In the genomic region with DNA sequence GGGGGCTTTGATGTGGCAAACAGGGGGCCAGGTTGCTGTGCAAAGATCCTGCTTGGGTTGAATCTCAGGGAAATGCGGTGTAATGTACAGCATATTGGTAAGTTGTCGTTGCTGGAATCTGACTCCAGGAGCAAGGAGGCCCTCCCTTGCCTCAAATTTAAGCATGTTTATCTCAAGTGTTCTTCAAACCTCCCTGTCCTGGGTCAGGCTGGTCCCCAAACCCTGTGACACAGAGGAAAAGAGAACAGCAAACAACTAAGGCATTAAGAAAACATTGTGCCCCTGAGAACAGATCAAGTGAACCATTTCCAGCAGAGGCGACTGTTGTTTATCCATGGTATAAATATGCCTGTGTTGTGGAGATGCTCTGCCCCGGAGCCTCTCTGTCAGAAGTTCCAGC, we compare ENCODE assay signal across 24 mouse cellular contexts.
DNase-seq lines count a peak whose midpoint lies in the region; ATAC-seq and TF ChIP-seq lines count a peak whose summit lies in the region.
"Had no signal": no experiment of that assay in that cellular context is flagged by ENCODE, and none has a peak within 500 bp of the region (broad histone marks: within the 10 kb centered on the region; RNA-seq: fewer than 3 reads in every experiment).

No protein-coding gene starts in this region.

- H3K4me1 ChIP-seq in heart, embryonic 11.5 days (ENCODE audit: control insufficient read depth, insufficient read depth, low read length): no peaks in the 10 kb centered on the region; the same call in 1 of the 2 replicates
- no peaks in the 10 kb centered on the region for H3K4me1 ChIP-seq in lung, postnatal 0 days (ENCODE audit: insufficient read depth, low read depth, low read length)
- H3K4me1 ChIP-seq: embryonic facial prominence, embryonic 12.5 days had no signal

- no peak overlapping the region for H3K4me3 ChIP-seq in heart, embryonic 11.5 days (ENCODE audit: low read depth, low read length)
- H3K4me3 ChIP-seq in lung, postnatal 0 days (ENCODE audit: low read depth, low read length): no peak overlapping the region
- H3K4me3 ChIP-seq: embryonic facial prominence, embryonic 10.5 days; embryonic facial prominence, embryonic 12.5 days; forebrain, embryonic 13.5 days; forebrain, embryonic 15.5 days had no signal

- peak; percentile 64 for DNase-seq in heart, adult 11 months
- DNase-seq in lung, postnatal 0 days (ENCODE audit: low spot score): no peak
- no peak for DNase-seq in lung, adult 18-20 months
- DNase-seq in ovary, postnatal 36 days (ENCODE audit: low spot score): peak; percentile 14
- no peak for DNase-seq in ovary, postnatal 10 days (ENCODE audit: low spot score)
- DNase-seq: adrenal gland, adult 8-10 months; adrenal gland, postnatal 14 days; adrenal gland, postnatal 36 days; B cell, adult 2 months; cerebellum, adult 11-12 months; cerebellum, adult 2 months; cerebellum, adult 9-10 months; cerebellum, postnatal 10 days; cerebellum, postnatal 25 days had no signal

- no peak for TF ChIP-seq EP300 in lung, postnatal 0 days (IDR thresholded peaks at IDR 0.05)

- no peak for TF ChIP-seq CTCF in lung, postnatal 0 days (IDR thresholded peaks at IDR 0.05)

- H3K36me3 ChIP-seq in heart, embryonic 11.5 days (ENCODE audit: control insufficient read depth, insufficient read depth, low read length): no peaks in the 10 kb centered on the region
- H3K36me3 ChIP-seq in lung, postnatal 0 days (ENCODE audit: insufficient read depth, low read length): no peaks in the 10 kb centered on the region
- H3K36me3 ChIP-seq: embryonic facial prominence, embryonic 10.5 days; embryonic facial prominence, embryonic 12.5 days; forebrain, embryonic 15.5 days; G1E had no signal

- H3K27me3 ChIP-seq in heart, embryonic 11.5 days (ENCODE audit: control insufficient read depth, insufficient read depth, low read length): no peaks in the 10 kb centered on the region
- H3K27me3 ChIP-seq in lung, postnatal 0 days (replicated peaks; ENCODE audit: insufficient read depth, low read length): no peaks in the 10 kb centered on the region
- H3K27me3 ChIP-seq: CH12.LX; embryonic facial prominence, embryonic 12.5 days; forebrain, embryonic 13.5 days; forebrain, embryonic 15.5 days had no signal

- 69% methylated on average over 4 of the region's 4 CpGs for WGBS in heart, embryonic 11.5 days (ENCODE audit: insufficient replicate concordance)
- WGBS in lung, postnatal 0 days: 47% methylated on average over 4 of the region's 4 CpGs

- no peak overlapping the region for H3K27ac ChIP-seq in heart, embryonic 11.5 days (ENCODE audit: low read depth, low read length)
- H3K27ac ChIP-seq in lung, postnatal 0 days (ENCODE audit: low read length): no peak overlapping the region
- H3K27ac ChIP-seq: embryonic facial prominence, embryonic 10.5 days; embryonic facial prominence, embryonic 12.5 days; forebrain, embryonic 13.5 days; forebrain, embryonic 15.5 days had no signal

- no peaks in the 10 kb centered on the region for H3K9me3 ChIP-seq in heart, embryonic 11.5 days (replicated peaks; ENCODE audit: control insufficient read depth, low read length)
- H3K9me3 ChIP-seq in lung, postnatal 0 days (ENCODE audit: low read length): no peaks in the 10 kb centered on the region
- H3K9me3 ChIP-seq: embryonic facial prominence, embryonic 10.5 days; embryonic facial prominence, embryonic 12.5 days; forebrain, embryonic 13.5 days; forebrain, embryonic 15.5 days; G1E had no signal

- no peak overlapping the region for H3K4me2 ChIP-seq in heart, embryonic 11.5 days
- H3K4me2 ChIP-seq in lung, postnatal 0 days (replicated peaks; ENCODE audit: low read depth, low read length): no peak overlapping the region
- H3K4me2 ChIP-seq: embryonic facial prominence, embryonic 12.5 days; forebrain, embryonic 13.5 days; forebrain, embryonic 15.5 days had no signal

- no peak for ATAC-seq in heart, embryonic 11.5 days (replicated peaks; ENCODE audit: insufficient number of reproducible peaks, low FRiP score, low TSS enrichment)
- peak; percentile 14; the same call in 1 of the 2 replicates for ATAC-seq in lung, postnatal 0 days
- ATAC-seq: activated CD4-positive, CD25-positive, alpha-beta regulatory T cell, adult 4 months; CD4-positive, CD25-positive, alpha-beta regulatory T cell, adult 4 months; forebrain, embryonic 13.5 days; forebrain, embryonic 15.5 days; Patski had no signal

- no peak overlapping the region for H3K9ac ChIP-seq in heart, embryonic 11.5 days (ENCODE audit: low read depth, low read length)
- H3K9ac ChIP-seq in lung, postnatal 0 days (replicated peaks; ENCODE audit: low read depth): no peak overlapping the region
- H3K9ac ChIP-seq: embryonic facial prominence, embryonic 12.5 days; forebrain, embryonic 13.5 days; forebrain, embryonic 15.5 days had no signal

Comparison
In these comparisons a context has a peak if more than half of its experiments do, and no peak if none do; other contexts are left out.
1. DNase-seq: peak in heart, adult 11 months (single experiment) and ovary, postnatal 36 days (single experiment); none in lung, postnatal 0 days (single experiment), lung, adult 18-20 months (0 of 2) and ovary, postnatal 10 days (single experiment).